Mouse (Mus musculus): ENCODE measurements around the gene Samd14. TPM values are rescaled to one million over a fixed set of nuclear protein-coding genes. Genes with fewer than 3 reads are reported as not detected.

Gene Samd14
- polyA plus RNA-seq, 1 experiment from 2014 or later: 9.0 TPM

Other genes starting within 250 kb of the Samd14 start
- 0.07 TPM in 1 of 2 replicates, not detected in the other for gene Tmem92, start 227.2 kb upstream of the Samd14 start, polyA plus RNA-seq (2015; fragmentation: Nextera tagmentation; extraction: Ambion mirVana)
- 669 and 799 TPM in 2 replicates for gene Col1a1, start 73.7 kb upstream of the Samd14 start, polyA plus RNA-seq (2015; fragmentation: Nextera tagmentation; extraction: Ambion mirVana)
- gene Hils1, start 42.3 kb upstream of the Samd14 start, polyA plus RNA-seq (2015; fragmentation: Nextera tagmentation; extraction: Ambion mirVana): 0.33 TPM in 1 of 2 replicates, not detected in the other
- gene Sgca, start 33.6 kb upstream of the Samd14 start, polyA plus RNA-seq (2015; fragmentation: Nextera tagmentation; extraction: Ambion mirVana): 27.9 and 29.4 TPM in 2 replicates
- 5.8 and 6.4 TPM in 2 replicates for gene Ppp1r9b, start 18.8 kb upstream of the Samd14 start, polyA plus RNA-seq (2015; fragmentation: Nextera tagmentation; extraction: Ambion mirVana)
- gene Pdk2, start 31.5 kb downstream of the Samd14 start, polyA plus RNA-seq (2015; fragmentation: Nextera tagmentation; extraction: Ambion mirVana): 141 and 148 TPM in 2 replicates
- gene Itga3, start 66.9 kb downstream of the Samd14 start, polyA plus RNA-seq (2015; fragmentation: Nextera tagmentation; extraction: Ambion mirVana): 9.6 and 11.5 TPM in 2 replicates
- 0.07 and 0.11 TPM in 2 replicates for gene Dlx3, start 110.2 kb downstream of the Samd14 start, polyA plus RNA-seq (2015; fragmentation: Nextera tagmentation; extraction: Ambion mirVana)
- 0.09 and 0.17 TPM in 2 replicates for gene Dlx4, start 136.4 kb downstream of the Samd14 start, polyA plus RNA-seq (2015; fragmentation: Nextera tagmentation; extraction: Ambion mirVana)

Measured in heart, embryonic 16.5 days (tissue).